Mouse (Mus musculus): ENCODE data around the gene Gfi1b.

- TF ChIP-seq USF1 (IDR thresholded peaks at IDR 0.05; ENCODE audit: low read depth, low read length) = no peak
- TF ChIP-seq POLR2A (IDR thresholded peaks at IDR 0.05; ENCODE audit: control insufficient read depth in 1 of 2, insufficient read depth in 1 of 2, low read depth in 1 of 2, low read length in 2 of 2, poor library complexity in 1 of 2) = no peak
- no peak for TF ChIP-seq MXI1 (IDR thresholded peaks at IDR 0.05; ENCODE audit: low read depth, low read length)
- TF ChIP-seq CTCF (IDR thresholded peaks at IDR 0.05 in 2 of 3, conservative IDR thresholded peaks at IDR 0.05 in 1 of 3; ENCODE audit: control insufficient read depth in 1 of 3, insufficient read depth in 1 of 3, low read depth in 2 of 3, low read length in 3 of 3, poor library complexity in 1 of 3, severe bottlenecking in 1 of 3) = peak in 2 of 3 experiments; percentile 8 to 44; a peak in 4 of 6 replicates
- TF ChIP-seq RAD21 (IDR thresholded peaks at IDR 0.05; ENCODE audit: low read depth, low read length) = peak; percentile 27
- TF ChIP-seq BHLHE40 (IDR thresholded peaks at IDR 0.05; ENCODE audit: borderline replicate concordance, low read depth, low read length) = no peak
Observed at GRCm38 (mm10) chr2:28633136-28633535, 11.4 kb upstream of the Gfi1b start.

All from MEL (cell line).